Mouse (Mus musculus) T-helper 17 cell (primary cell): Measurements from ENCODE around the gene Gm10715.
"Not testable (repeated sequence)": the region's sequence is repeated elsewhere in the genome, so short reads cannot be mapped to it uniquely, and the experiment has no call there.

Experiments
- in situ Hi-C, 2 experiments: fragments of 300-600 bp; cut with MboI, MseI; formaldehyde crosslinking; loops; 1 replicate in 1 of 2; 2 replicates in 1 of 2; pipeline ENCODE4 v1.15.1; 2025; ENCODE audit warnings: high pct_unique_total_duplicates in 2 of 2

The Gm10715 gene

GRCm38 (mm10) chr9:3024912-3025467 lies 11.7 kb upstream of the Gm10715 start, which contains the start of gene Gm10717:
Gene Gm10717 (plus strand): TSS chr9:3025417.
- in situ Hi-C loops, result loop anchor here in 1 of 2 experiments (5.0 kb wide), 1 partner anchor 87 kb away; no protein-coding TSS in a partner anchor

GRCm38 (mm10) chr9:3025653-3026052 lies 11.0 kb upstream of the Gm10715 start:
- in situ Hi-C loops, result loop anchor here in 1 of 2 experiments (5.0 kb wide), 1 partner anchor 87 kb away; no protein-coding TSS in a partner anchor

DNA sequence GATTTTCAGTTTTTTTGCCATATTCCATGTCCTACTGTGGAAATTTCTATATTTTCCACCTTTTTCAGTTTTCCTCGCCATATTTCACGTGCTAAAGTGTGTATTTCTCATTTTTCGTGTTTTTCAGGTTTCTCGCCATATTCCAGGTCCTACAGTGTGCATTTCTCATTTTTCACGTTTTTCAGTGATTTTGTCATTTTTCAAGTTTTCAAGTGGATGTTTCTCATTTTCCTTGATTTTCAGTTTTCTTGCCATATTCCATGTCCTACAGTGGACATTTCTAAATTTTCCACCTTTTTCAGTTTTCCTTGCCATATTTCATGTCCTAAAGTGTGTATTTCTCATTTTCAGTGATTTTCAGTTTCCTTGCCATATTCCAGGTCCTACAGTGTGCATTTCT lies 10.5 kb upstream of the Gm10715 start:
- in situ Hi-C loops, result loop anchor here in 1 of 2 experiments (5.0 kb wide), 1 partner anchor 86 kb away; no protein-coding TSS in a partner anchor

DNA sequence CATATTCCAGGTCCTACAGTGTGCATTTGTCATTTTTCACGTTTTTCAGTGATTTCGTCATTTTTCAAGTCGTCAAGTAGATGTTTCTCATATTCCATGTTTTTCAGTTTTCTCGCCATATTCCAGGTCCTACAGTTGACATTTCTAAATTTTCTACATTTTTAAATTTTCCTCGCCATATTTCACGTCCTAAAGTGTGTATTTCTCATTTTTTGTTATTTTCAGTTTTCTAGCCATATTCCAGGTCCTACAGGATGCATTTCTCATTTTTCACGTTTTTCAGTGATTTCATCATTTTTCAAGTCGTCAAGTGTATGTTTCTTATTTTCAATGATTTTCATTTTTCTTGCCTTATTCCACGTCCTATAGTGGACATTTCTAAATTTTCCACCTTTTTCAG lies 9.9 kb upstream of the Gm10715 start:
- in situ Hi-C loops, result loop anchor here in 1 of 2 experiments (5.0 kb wide), 1 partner anchor 86 kb away; no protein-coding TSS in a partner anchor

- in situ Hi-C loops, result loop anchor here in 1 of 2 experiments (5.0 kb wide), 1 partner anchor 85 kb away; no protein-coding TSS in a partner anchor
Observed at GRCm38 (mm10) chr9:3027200-3027599, 9.5 kb upstream of the Gm10715 start.

DNA sequence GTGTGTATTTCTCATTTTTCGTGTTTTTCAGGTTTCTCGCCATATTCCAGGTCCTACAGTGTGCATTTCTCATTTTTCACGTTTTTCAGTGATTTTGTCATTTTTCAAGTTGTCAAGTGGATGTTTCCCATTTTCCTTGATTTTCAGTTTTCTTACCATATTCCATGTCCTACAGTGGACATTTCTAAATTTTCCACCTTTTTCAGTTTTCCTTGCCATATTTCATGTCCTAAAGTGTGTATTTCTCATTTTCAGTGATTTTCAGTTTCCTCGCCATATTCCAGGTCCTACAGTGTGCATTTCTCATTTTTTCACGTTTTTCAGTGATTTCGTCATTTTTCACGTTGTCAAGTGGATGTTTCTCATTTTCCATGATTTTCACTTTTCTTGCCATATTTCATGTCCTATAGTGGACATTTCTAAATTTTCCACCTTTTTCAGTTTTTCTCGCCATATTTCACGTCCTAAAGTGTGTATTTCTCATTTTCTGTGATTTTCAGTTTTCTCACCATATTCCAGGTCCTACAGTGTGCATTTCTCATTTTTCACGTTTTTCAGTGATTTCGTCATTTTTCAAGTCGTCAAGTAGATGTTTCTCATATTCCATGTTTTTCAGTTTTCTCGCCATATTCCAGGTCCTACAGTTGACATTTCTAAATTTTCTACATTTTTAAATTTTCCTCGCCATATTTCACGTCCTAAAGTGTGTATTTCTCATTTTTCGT lies 7.2 kb upstream of the Gm10715 start:
- in situ Hi-C loops, result loop anchor here in 1 of 2 experiments (5.0 kb wide), 1 partner anchor 83 kb away; no protein-coding TSS in a partner anchor

- in situ Hi-C loops, result not testable (repeated sequence)
Observed at GRCm38 (mm10) chr9:3030677-3031318, 5.9 kb upstream of the Gm10715 start.

DNA sequence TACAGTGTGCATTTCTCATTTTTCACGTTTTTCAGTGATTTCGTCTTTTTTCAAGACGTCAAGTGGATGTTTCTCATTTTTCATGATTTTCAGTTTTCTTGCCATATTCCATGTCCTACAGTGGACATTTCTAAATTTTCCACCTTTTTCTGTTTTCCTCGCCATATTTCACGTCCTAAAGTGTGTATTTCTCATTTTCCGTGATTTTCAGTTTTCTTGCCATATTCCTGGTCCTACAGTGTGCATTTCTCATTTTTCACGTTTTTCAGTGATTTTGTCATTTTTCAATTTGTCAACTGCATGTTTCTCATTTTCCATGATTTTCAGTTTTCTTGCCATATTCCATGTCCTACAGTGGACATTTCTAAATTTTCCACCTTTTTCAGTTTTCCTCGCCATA lies 2.4 kb upstream of the Gm10715 start, which contains the start of gene Gm17535:
Gm17535 (plus strand) TSS at position 301 of the 400 bp plus-strand sequence.
- in situ Hi-C loops, result not testable (repeated sequence)

DNA sequence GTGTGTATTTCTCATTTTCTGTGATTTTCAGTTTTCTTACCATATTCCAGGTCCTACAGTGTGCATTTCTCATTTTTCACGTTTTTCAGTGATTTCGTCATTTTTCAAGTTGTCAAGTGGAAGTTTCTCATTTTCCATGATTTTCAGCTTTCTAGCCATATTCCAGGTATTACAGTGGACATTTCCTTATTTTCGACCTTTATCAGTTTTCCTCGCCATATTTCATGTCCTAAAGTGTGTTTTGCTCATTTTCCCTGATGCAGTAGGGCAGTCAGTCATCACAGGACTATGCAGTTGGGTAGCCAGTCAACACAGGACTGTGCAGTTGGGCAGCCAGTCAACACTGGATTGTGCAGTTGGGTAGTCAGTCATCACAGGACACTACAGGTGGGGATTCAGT lies 1.5 kb downstream of the Gm10715 start:
- in situ Hi-C loops, result not testable (repeated sequence)
